Mouse (Mus musculus): ENCODE measurements at regions not wholly inside any gene's neighbourhood (a gene's known extent, or its start where the extent isn't known, plus 50 kb on each side); places are given as distances from the start of the nearest gene placed in this dataset.
A peak's percentile ranks its signal among the peaks of the same experiment; 100 is the strongest.

GRCm38 (mm10) chr11:21036161-21036916, 54.8 kb upstream of the Peli1 start:
- peak; percentile 18 for DNase-seq (ENCODE audit: low spot score)

- no peak for DNase-seq (ENCODE audit: low spot score)
Observed at GRCm38 (mm10) chr11:21037267-21037906, 53.7 kb upstream of the Peli1 start.

DNA sequence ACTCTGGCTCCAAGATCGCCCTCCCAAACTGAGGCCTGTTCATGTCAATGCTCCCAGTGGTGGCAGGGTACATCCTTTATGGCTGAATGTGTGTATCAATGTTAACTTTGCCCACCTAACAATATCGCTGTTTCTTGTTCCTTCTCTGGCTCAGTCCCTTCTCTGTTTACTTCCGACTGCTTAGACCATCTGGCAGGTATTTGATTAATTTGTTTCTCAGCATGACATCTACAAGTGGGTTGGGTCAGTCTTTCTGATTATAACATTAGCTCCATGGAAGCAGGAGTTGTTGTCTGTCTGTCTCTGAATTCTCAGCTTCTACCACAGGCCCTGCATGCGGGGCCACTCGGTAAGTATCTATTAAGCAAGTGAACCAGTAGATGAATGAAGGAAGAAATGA, 49.9 kb upstream of the Peli1 start:
- no peak for DNase-seq (ENCODE audit: low spot score)

Measured in adipocyte (in vitro differentiated cells).